Mouse (Mus musculus) spleen, postnatal 36 days (tissue): ENCODE results near the gene Sik2.

Experiments used
- DNase-seq, 2 experiments: peaks; one replicate each; pipeline ENCODE4 v3.0.0; 2022; ENCODE audit warnings: low spot score in 2 of 2, mixed read lengths in 1 of 2

Sik2 gene

DNA sequence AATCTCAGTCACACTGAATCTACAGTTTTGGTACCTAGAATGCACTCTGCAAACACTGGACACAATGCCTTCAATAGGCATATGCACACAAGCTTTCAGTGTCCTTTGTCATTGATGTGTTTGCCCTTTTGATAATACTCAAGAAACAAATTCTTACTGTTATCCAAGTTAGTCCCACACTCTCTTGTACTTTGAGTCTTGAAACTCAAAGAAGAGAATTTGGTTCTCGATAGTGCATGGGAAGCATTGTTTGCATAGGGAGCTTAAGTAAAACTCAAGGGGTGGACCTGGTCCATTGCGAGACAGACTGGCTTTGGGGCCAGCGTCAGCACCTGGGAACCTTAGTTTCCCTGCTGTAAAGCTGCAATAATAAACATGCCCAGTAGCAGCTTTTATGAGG lies 90.7 kb downstream of the Sik2 start:
- no peak for DNase-seq

DNA sequence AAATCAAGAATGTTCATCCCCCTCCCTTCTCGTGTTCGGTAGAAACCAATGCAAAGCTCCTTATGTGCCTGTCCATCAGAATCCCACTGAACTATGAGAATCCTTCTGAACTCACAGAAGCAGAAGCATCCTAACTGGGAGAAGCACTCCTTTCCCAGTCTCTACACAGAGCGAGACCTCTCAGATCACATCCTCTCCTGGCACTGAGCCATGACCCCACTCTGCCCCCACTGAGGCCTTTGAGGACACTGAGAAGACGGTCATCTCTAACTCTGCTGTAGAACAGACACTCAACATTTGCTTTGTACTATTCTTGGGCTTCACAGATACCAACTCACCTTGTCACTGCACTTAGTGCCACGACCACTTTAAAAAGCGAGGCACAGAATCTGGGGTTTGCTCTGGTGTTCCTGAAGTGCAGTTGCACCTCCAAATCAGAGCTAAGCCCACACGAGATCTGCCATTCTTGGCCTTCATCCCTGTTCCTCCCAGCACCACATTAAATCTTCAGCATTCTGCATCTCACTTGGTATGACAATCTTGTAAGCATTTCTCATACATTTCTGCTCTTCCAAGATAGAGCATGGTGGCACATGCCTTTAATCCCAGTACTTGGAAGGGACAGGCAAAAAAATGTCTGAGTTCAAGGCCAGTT lies 96.9 kb downstream of the Sik2 start:
- no peak for DNase-seq

DNA sequence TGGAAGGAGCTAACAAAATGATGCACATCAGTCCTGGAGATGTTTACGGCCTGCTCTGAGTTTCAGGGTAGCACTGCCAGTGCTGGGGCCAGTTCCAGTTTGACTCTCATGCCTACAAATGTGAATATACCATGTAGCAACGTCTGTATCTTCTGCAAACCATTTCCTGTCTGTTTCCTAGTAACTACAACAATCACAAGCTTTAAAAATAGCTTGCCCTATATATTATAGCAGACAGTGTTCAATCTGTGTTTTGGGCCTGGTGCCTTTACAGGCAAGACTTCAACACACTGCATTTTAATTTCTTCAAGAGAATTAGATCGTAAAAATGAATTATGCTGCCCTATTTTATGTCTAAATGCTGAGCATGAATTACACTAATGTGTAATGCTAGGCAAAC lies 103.6 kb downstream of the Sik2 start:
- no peak for DNase-seq

DNA sequence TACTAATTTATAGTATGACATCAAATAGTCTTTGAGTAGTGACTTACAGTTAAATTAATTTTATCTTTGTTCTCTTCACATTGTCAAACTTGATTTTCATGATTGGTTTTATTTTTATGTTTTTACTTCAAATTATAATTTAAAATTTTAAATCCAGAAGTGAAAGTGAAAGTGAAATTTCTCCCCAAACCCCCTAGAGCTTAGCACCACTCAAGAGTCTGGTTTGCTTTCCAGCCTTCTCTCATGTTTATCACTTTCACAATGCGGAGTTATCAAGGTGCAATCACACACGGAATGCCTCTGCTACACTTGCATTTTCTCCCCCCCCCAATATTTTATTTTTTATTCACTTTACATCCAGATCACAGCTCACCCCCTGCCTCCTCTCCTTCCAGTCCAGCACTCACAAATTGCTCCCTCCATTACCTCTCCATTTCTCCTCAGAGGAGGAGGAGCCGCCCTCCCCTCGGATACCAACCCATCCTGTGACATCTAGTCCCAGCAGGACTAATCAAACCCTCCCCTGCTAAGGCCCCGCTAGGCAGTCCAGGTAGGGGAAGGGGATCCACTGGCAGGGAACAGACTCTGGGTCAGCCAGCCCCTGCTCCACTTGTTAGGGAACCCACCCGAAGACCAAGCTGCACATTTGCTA lies 104.6 kb downstream of the Sik2 start:
- DNase-seq: no peak

DNA sequence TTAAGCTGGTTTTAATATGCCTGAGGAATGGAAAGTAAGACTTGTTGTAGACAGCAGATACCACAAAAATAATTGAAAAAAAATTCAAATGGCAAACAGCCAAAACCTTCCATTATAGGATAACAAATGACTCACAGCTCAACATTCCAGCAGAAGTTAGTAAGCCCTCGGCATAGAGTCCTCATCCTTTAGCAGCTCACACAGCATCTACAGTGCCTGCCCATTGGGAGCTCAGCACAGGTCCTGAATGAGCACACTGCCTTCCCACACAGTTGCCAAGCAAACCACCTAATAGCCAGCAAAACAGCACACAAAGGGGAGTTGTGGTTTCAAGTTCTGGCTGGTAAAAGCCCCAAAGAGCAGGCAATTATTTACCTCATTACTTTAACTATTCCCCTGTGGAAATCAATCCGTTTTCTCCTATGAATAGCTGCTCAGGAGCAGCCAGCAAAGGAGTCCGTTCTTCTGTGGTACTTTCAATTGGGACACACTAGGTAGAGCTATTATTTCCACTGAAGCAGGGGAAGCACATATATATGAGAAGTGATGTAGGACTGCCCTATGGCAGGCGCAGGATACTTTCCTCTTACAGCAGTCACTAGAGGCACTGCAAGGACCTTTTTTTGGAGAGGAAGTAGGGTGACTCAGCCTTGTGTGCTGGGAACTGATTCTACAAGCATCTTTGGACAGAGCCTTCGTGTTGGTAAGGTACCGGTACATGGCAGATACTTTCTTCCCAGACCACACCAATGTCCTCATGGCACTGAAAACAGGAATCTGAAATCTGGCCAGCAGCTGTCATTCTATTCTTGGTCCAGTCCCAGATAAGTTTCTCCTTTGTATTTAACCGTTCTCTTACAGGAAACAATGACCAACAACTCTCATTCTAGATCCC lies 108.6 kb downstream of the Sik2 start:
- DNase-seq: no peak

DNA sequence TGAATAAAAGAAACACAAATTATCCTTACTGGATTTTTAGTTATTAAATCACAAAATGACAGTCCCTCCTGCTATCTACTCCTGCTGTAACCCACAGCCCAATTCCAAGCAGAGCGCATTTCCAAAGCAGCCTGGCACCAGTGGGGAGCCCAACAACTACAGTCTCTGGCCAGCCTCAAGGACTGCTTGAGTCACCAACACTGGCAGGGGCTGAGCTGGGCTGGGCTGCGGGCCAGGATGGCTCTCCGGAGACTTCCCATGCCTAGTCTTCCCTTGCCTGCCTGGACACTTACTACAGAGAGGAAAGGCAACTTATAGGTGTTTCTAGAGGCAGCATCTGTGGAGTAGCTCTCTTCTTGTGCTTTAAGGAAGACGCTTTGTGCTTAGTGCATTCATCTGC lies 115.2 kb downstream of the Sik2 start:
- no peak for DNase-seq

DNA sequence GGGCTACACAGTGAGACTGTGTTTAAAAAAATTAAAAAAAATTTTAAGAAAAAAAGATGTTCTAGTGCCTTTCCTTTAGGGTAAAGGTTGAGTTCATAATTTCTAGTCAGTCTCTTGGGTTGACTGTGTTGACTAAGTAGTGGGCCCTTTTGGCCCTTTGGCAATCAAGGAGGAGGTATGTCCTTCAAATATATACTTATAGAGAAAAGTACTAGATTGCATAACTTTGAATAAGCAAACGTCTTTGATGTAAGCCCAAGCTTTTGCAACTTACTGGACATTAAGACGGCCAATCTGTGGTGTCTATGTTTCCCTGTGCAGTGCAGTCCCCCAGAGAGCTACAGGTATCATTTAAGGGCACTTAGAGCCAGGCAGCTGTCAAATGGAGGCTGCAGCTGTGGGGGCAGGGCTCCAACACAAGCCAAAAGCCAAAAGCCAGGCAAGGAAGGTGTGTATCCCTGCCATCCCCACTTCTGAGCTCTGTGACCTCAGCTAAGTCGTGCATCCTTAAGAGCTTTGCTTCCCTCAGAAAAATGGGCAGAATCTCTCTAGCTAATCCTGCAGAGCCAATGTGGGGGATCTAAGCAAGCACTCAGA lies 118.3 kb downstream of the Sik2 start:
- DNase-seq: no peak

DNA sequence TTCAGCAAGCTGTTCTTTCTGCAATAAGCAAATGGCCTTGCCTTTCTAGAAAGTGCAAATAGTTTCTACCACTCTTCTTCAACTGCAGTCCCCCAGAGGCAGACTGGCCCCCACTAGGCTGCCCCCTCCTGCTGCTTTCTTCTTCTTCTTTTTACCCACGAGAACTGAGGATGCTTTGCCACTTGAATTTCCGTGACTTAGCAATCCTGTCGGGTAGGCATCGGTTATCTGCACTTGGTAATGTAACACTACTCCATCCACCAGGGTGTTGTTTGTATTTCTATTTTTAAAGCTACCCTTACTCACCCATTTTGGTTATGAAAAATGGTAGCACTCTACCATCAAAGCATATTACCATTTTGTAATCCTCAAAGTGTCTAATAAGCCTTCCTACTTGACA lies 118.9 kb downstream of the Sik2 start:
- DNase-seq: no peak

DNA sequence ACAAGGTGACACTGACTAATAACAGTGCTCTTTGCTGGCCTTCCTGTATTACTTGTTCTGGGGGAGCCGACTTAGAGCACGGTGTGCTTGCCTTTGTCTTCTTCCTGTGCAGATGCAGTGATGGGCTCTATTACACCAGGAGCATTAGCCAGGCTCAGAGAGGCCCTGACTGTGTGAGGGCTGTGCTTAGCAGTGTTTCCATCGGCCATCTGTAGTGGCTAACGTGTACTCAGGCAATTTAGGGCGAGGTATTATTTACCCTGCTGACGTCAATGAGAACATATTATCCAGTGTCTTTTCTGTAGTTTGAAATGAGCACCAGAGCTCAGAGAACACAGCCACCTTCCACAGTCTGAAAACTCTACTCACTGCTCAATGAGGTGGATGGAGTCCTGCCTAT lies 119.7 kb downstream of the Sik2 start:
- no peak for DNase-seq

DNA sequence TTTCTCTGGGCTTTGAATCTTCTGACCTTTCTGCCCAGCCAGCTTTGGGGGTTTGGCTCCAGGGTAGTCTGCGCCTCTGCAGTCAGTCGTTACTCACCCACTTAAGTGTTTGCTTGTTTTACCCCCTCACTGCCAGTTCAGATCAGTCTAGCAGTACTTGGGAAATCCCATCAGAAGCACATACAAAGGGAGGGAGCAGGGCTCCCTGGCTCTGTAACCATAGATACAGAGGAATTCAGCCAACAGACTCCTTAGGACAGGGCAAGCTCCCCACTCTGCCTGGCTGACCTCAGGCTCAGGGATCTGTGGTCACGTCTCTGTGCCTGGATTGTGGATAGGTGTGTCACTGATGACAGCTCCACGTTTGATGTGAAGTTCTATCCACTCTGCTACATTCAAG lies 121.5 kb downstream of the Sik2 start:
- DNase-seq: no peak

DNA sequence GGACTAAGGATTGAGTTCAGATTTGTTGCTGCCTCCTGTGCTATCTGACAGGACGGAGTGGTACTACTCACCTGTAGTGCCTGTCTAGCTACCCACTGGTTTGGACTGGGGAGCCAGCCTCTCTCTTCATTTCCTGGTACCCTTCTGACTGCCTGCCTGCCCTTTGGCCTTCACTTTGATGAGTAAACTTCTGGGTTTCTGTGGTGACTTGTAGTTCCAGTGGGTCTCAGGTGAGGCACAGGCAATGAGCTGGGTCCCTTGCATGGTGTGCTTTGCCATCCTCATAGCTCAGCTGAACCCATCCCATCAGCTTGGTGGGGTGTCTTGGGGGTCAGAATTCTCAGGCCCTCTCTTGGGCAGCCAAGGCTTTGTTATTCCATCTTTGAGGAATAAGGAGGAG lies 122.0 kb downstream of the Sik2 start:
- no peak for DNase-seq

DNA sequence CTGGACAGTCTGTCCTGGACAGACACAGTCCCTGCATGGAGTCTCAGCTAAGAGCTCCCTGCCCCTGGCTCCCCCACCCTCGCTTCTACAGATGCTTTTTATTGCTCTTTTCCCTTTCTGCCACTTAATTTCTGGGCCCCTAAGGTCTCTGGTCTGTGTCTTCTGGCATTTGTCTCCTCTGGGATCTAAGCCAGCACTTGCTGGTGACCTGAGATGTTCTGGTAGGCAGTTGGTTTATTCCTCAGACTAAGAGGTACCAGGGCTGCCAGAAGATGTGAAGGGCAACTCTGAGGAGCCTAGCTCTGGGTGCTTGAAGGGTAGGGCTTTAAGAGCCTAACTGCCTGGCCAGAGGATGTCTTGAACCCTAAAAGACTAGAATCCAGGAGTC lies 123.3 kb downstream of the Sik2 start:
- DNase-seq: no peak

DNA sequence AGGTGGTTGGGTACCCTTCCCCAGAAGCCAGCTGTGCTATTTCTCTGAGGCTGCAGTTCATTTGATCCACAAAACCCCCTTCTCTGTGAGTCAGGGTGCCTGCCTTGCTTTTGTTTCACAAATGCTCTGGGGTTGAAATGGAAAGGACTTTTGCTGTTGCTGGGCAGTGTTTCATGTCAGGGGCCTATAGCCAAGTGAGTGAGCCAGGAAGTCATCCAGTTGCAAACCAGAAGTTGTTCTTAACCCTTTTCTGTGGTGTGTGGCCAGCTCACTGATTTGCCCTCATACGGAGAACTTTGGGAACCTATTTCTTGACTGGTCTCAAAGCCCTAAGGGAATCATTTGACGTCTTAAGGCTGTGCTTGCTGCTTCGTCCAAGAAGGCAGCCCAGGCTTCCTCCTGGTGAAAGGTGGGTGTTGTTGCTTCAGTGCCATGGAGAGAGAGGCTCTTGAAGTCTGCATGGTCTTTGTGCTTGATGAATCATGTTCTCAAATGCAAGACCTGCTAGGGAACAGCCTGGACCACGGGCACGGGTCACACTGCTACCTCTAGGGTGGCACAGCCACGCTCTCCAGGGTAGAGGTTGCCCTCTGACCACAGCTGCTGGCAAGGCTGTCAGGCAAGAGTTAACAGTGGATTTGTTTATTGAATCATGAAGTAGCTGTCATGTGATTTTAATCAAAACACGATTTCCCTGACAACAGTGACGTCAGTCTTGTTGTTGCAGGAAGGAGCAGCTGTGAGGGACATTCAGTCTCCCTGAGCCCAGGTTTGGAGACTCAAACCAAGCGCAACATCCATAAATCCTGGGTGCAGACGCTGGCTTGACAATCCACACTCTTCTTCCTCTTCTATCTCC lies 123.9 kb downstream of the Sik2 start:
- no peak for DNase-seq

DNA sequence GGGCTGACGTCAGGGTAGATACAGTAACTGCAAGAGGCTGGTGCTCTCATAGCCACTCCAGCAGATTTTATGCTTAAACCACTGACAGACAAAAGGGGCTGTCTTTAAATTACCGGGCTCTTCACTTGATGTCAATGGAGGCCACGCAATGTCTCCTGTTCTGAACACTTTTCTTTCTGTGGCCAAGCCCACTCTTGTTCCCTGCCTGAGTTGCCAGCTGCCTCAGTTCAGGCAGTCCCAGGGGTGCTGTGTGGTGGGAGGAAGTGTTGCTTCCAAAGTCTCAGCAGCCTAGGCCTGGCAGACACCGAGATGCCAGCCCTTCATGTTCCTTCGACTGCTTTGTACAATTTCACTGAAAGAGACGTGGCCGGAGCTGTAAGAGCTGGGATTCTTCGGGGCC lies 124.8 kb downstream of the Sik2 start:
- no peak for DNase-seq

DNA sequence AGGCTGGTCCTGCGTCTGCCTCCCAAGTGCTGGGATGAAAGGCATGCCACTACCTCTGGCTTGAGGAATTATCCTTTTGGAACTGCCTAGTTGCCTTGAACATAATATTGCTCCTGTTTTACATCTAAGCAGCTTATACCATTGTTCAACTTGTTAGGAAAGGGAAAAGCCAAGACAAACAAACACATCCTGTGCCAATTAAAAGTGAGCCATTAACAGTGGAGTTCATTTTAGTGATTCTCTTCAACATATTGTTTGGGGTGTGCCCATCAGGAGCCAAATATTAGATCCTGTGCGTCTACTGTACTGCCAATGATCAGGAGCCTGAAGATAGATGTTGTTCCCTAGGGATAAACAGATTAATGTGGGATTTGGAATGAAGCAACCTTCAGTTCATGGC lies 126.7 kb downstream of the Sik2 start:
- DNase-seq: no peak

DNA sequence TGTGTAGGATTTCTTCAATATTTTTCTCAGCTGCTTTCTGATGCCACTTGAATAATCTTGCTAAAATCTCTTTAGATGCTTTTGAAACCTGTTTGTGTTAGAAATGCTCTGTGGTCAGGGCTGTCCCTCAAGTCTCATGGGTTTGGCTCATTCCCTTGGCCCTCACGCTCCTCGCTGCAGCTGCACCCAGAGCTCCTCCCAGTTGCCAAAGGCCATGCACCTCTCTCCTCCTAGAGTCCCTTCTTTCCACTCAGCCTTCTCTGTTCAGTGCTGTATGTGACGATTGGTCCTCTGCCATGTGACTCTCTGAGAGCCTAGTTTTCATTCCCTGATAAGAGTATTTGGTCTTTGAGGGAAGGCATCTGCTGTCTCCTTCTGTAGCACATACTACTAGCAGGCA lies 131.4 kb downstream of the Sik2 start:
- DNase-seq: no peak

DNA sequence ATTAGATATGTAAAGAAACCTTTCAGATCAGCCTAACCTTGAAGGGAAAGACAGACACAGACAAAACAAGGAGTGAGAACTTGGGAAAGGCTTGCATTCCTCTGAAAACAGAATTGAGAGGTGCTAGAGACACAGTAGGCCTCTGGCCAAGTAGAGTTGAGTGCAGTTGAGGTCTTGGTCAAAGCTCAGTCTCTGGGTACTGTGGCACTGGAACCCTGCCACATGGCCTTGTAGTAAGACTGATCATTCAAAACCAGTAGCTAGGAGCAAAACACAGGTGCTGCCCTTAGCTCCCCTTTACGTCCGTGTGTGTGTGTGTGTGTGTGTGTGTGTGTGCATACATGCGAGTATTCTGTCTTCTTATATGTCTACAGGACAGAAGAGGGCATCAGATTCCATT lies 132.6 kb downstream of the Sik2 start:
- no peak for DNase-seq

DNA sequence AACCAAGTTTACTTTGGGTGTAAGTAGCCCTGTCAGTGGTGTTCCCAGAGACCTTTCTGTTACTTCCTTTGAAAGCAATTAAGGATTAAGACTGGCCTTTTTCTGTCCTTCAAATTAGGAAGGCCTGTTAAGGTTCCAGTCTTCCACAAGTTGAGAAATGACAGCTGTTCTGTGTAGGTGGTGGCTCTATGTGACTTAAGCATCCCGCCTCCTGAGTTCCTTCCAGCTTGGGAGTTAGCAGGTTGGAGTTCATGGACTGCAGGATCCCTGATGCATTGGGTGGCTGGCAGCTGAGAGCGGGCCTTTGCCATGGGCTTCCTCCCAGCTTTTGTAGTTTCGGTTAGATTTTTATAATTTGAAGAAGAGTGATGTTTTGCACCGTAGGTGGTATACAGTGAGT lies 133.4 kb downstream of the Sik2 start:
- DNase-seq: no peak

DNA sequence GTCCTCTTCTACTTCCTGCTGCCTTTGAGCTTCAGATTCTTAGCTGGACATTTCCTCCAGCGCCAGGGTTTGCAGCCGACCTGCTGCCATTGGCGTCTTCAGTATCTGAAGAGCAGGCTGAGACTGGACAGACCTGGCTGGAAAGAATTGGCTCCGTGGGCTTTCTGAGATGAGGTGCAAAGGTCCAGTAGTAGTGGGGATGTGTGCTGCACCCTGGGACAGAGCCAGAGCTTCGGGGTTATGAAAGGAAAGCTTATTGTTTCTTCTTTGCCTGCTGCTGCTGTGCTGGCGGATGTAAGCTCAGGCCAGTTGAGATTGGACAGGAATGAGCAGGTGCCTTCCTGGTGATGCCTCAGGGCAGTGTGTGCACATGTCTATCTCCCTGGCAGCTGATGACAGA lies 134.8 kb downstream of the Sik2 start:
- no peak for DNase-seq

DNA sequence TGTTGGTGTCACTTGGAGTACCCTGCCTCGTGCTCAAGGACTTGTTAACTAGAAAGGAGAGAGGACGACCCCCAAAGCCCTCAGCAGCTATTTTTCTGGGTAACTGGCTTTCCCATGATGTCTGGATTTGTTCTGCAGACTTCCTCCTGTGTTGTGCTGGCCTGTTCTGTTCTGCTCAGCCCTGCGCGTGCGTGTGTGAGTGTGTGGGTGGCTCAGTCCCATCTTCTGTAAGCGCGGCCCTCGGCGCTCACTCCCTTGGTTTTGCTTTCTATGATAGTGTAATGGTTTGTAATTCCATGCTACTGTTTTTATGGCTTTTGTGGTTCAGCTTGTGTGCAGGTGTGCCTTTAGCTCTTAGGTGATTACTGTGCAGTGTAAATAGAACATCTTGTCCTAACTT lies 135.7 kb downstream of the Sik2 start:
- no peak for DNase-seq

DNA sequence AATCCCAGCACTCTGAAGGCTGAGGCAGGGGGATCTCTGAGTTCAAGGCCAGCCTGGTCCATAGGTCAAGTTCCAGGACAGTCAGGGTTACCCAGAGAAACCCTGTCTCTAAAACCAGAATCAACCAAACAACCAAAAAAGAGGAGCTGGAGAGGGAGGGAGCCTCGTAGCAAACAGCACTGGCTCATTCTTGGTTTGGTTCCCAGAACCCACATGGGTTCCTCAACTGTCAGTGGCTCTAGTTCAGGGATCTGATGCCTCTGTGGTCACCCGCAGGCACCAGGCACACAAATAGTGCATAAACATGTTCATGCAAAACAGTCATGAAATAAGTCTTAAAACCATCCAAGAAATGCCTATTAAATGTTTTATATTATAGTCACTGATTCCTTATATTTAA lies 140.7 kb downstream of the Sik2 start:
- DNase-seq: no peak

DNA sequence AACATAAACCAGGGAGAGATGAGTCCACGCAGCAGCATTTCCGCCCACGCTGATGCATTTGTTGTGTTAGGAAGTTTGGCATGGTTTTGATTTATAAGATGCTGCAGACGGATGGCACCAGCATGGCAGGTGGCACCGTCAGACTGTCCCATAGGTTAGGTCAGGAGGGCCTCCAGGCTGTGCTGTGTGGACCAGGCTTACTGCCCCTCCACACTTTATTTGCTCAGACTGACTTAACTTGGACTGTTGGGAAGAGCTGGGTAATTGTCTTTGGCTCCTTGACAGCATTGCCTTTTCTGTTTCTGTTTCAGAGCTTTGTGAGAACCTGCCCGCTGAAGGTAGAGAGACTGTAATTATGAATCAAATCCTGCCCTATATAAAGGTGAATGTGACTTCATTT lies 141.9 kb downstream of the Sik2 start:
- no peak for DNase-seq
